Mouse (Mus musculus) liver, embryonic 12.5 days (tissue): ENCODE data around the gene Macf1. TPM values are rescaled to one million over a fixed set of nuclear protein-coding genes. Genes with fewer than 3 reads are reported as not detected.
"Not testable (repeated sequence)": the region's sequence is repeated elsewhere in the genome, so short reads cannot be mapped to it uniquely, and the experiment has no call there.

ENCODE experiments used
- ATAC-seq: fragments of 200-750 bp; cut with Nextera tagmentation; 2 replicates; pipeline ENCODE4 v1.8.0; 2017; ENCODE audit warnings: moderate number of reproducible peaks, mild to moderate bottlenecking, moderate library complexity
- H3K27ac ChIP-seq: fragments of 300-500 bp; sonication (generic); 2 replicates; pipeline ENCODE4 v1.5.1; 2016; ENCODE audit warnings: mild to moderate bottlenecking
- H3K27me3 ChIP-seq: fragments of 300-500 bp; sonication (generic); replicated peaks from 2 replicates; pipeline ENCODE4 v1.6.1; 2016; ENCODE audit warnings: mild to moderate bottlenecking, moderate library complexity
- H3K36me3 ChIP-seq: fragments of 300-500 bp; sonication (generic); 2 replicates; pipeline ENCODE4 v1.6.1; 2016; ENCODE audit warnings: mild to moderate bottlenecking, moderate library complexity
- H3K4me1 ChIP-seq: fragments of 300-500 bp; sonication (generic); 2 replicates; pipeline ENCODE4 v1.6.1; 2016
- H3K4me2 ChIP-seq: fragments of 300-500 bp; sonication (generic); 2 replicates; pipeline ENCODE4 v1.6.1; 2016; ENCODE audit warnings: mild to moderate bottlenecking, moderate library complexity
- H3K4me3 ChIP-seq: fragments of 300-500 bp; sonication (generic); 2 replicates; pipeline ENCODE4 v1.5.1; 2016; ENCODE audit warnings: mild to moderate bottlenecking, moderate library complexity
- H3K9ac ChIP-seq: fragments of 300-500 bp; sonication (generic); 2 replicates; pipeline ENCODE4 v1.6.1; 2016; ENCODE audit warnings: mild to moderate bottlenecking, moderate library complexity
- H3K9me3 ChIP-seq: fragments of 300-500 bp; sonication (generic); replicated peaks from 2 replicates; pipeline ENCODE4 v1.6.1; 2016; ENCODE audit warnings: mild to moderate bottlenecking, moderate library complexity
- WGBS: fragments of 180-500 bp; shearing (Covaris S2); methylation state at CpG from one replicate; pipeline ENCODE4 v1.1.7; 2016; ENCODE audit not compliant: insufficient replicate concordance; 5-methylcytosine and 5-hydroxymethylcytosine counted together
- microRNA-seq: library from miRNA; unstranded; fragments of <30 nt; microRNA quantifications from one replicate; pipeline ENCODE4, GENCODE M21; 2017
- polyA plus RNA-seq: library from polyadenylated mRNA; unstranded; fragments of >200 nt; fragmentation: Nextera tagmentation; extraction: Ambion mirVana; gene quantifications from 2 replicates; pipeline ENCODE4 v1.2.1, GENCODE M21; 2016

Macf1 gene
- polyA plus RNA-seq, 1 experiment from 2014 or later: 15.1 TPM

DNA sequence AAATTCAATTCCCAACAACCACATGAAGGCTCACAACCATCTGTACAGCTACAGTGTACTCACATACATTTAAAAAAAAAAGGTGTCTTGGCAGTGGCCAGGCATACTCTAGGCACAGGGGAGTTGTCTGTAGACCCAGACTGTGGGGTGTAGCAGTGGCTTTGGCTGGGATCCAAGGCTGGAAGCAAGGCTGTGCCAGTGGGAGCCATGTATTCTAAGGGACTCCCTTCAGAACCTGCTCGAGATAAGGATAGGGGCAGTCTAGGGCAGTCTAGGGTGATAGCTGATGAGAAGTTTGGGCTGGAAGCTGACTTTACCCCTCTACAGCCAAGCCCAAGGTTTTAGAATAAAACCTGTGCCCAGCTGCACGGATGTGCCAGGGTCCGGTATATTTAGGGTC is 358.1 kb downstream of the Macf1 start:
- WGBS: 65% methylated on average over 3 of the region's 3 CpGs
- ATAC-seq: no peak
- Histone ChIP-seq H3K9ac (no peak overlapping the region), H3K27ac (no peak overlapping the region), H3K36me3 (no peaks in the 10 kb centered on the region), H3K4me2 (no peak overlapping the region), H3K4me1 (no peaks in the 10 kb centered on the region), H3K9me3 (no peaks in the 10 kb centered on the region), H3K27me3 (peaks cover 32% of the 10 kb centered on the region), H3K4me3 (no peak overlapping the region)

DNA sequence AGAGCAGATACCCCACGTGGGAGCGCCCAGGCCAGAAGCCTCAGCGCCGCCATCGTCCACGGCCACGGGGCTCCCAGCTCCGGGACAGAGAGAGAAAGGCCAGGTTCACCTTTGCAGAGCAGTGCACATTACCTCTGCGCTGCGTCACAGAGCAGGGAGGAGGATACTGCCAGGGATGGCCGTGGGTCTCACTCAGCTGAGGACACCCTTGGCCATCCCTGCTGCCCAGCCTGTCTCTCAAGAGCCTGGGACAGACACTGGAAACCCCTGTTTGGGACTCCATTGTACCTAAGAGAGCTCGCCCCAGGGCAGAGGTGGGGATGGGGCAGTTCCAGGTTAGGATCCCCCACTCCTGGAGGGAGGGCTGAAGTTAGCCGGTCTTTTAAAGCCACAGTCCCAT is 360.6 kb downstream of the Macf1 start, which contains the start of gene Oxct2a:
Gene Oxct2a, minus strand, starts transcription at position 101 of the 400 bp plus-strand sequence.
- H3K4me3 ChIP-seq: peak within 1 kb of the TSS; percentile 19
- no peak within 1 kb of the TSS for H3K9ac ChIP-seq
- ATAC-seq: no peak
- H3K9me3 ChIP-seq: no peaks in the 10 kb centered on the region
- H3K27me3 ChIP-seq: peaks cover 32% of the 10 kb centered on the region
- 18% methylated on average over 13 of the region's 13 CpGs for WGBS
- no peak within 1 kb of the TSS for H3K27ac ChIP-seq
- no peaks in the 10 kb centered on the region for H3K36me3 ChIP-seq
- H3K4me1 ChIP-seq: no peaks in the 10 kb centered on the region
- H3K4me2 ChIP-seq: peak within 1 kb of the TSS; percentile 45

DNA sequence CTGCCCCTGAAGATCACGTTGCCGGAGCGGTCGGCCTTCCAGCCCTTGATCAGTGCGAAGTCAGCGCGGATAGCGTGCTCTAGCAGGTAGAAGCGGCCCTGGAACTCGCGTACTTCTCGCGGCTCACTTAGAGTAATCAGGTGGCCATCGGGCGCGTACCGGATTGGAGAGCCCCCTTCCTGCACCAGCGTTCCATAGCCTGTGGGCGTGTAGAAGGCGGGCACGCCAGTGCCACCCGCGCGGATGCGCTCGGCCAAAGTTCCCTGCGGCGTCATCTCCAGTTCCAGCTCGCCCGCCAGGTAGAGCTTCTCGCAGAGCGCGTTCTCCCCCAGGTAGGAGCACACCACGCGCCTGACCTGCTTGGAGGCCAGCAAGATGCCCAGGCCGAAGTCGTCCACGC is 361.2 kb downstream of the Macf1 start:
- ATAC-seq, H3K36me3 ChIP-seq, H3K4me1 ChIP-seq, H3K9me3 ChIP-seq, H3K27ac ChIP-seq, H3K9ac ChIP-seq: not testable (repeated sequence)
- H3K4me2 ChIP-seq: peak overlapping the region; percentile 45
- peaks cover 32% of the 10 kb centered on the region for H3K27me3 ChIP-seq
- H3K4me3 ChIP-seq: peak overlapping the region; percentile 15
- 32% methylated on average over 24 of the region's 38 CpGs for WGBS

DNA sequence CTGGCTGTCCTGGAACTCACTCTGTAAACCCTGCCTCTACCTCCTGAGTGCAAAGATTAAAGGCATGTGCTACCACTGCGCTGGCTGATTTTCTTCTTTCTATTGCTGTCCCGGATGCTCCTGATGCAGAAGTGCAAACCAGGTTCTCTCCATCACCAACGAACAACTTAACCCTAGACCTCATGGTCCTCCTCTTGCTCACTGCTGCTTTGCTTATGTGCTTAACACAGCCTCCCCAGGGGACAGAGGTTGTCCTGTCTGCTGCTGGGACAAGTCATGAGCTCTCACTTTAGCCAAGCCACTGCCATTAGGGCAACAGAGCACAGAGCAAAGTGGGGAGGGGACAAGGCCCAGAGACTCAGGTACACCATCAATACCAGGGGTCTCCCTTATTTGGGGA is 369.7 kb downstream of the Macf1 start:
- 71% methylated on average over 3 of the region's 3 CpGs for WGBS
- Histone ChIP-seq H3K9me3 (no peaks in the 10 kb centered on the region), H3K4me3 (no peak overlapping the region), H3K4me2 (no peak overlapping the region), H3K4me1 (peaks cover 16% of the 10 kb centered on the region), H3K27me3 (0 out of 2 replicates have a peak, but pooled peaks cover 3% of the 10 kb centered on the region), H3K9ac (no peak overlapping the region), H3K36me3 (no peaks in the 10 kb centered on the region), H3K27ac (0 out of 2 replicates have a peak overlapping the region, but pooled peaks have one; percentile 30)
- ATAC-seq: no peak

DNA sequence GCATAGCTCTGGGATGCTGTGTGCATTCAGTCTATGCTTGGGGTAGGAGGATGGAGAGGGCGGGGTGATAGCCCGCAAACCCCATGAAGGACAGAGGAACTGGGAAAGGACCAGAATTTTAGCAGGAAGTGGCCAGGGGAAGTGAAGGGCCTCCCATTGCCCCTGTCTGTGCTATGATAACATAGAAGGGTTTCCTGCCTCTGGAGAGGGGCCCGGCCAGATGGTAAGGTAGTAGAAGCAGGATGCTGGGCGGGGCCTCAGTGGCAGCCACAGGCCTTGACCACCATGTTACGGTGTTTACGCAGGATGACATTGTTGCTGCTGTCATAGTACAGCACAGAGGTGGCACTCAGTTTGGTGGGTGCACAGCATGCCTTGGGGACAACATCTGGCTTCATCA is 371.1 kb downstream of the Macf1 start:
- Histone ChIP-seq H3K4me2 (no peak overlapping the region), H3K9me3 (no peaks in the 10 kb centered on the region), H3K36me3 (no peaks in the 10 kb centered on the region), H3K9ac (no peak overlapping the region), H3K27me3 (0 out of 2 replicates have a peak, but pooled peaks cover 3% of the 10 kb centered on the region), H3K27ac (0 out of 2 replicates have a peak overlapping the region, but pooled peaks have one; percentile 27), H3K4me3 (no peak overlapping the region), H3K4me1 (peaks cover 16% of the 10 kb centered on the region)
- 25% methylated on average over 6 of the region's 6 CpGs for WGBS
- ATAC-seq: peak; percentile 58

DNA sequence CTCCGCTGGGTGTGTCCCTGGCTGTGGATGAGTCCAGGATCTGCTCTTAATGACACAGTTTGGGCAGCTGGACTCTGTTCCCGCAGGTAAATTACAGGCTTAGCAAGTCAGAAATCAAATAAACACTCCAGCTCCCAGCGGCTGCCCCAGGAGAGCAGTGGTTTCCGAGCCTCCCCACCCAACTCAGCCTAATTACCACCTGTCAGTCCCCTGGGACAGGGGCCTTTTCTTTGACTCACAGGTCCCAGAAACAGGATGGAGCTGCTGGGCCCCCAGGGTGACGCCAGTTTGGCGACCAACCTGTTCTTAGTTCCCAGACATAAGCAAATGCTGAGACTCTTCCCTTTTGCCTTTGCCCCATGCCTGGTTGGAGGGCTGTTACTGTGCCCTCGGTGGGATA is 372.3 kb downstream of the Macf1 start:
- Histone ChIP-seq H3K4me2 (no peak overlapping the region), H3K9me3 (no peaks in the 10 kb centered on the region), H3K27ac (no peak overlapping the region), H3K36me3 (peaks cover 5% of the 10 kb centered on the region), H3K4me3 (no peak overlapping the region), H3K4me1 (peaks cover 16% of the 10 kb centered on the region), H3K9ac (no peak overlapping the region), H3K27me3 (0 out of 2 replicates have a peak, but pooled peaks cover 3% of the 10 kb centered on the region)
- 72% methylated on average over 7 of the region's 7 CpGs for WGBS
- ATAC-seq: no peak

DNA sequence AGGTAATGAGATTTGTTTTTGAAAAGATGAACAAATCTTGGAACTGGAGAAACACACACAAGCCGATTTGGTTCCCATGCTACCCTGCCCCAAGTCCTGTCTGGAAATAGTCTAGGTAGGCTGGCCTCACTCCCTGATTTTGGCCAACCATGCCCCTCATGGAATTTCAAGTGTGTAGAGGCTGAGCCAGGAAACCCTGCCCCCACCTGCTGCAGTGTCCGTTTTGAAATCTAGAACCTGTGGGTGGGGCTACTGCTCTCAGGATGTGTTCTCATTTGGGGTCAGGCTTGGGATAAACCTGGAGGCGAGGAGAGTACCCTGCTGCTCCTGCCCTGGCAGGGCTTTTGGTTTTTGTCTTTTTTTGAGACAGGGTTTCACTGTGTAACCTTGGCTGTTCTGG is 375.9 kb downstream of the Macf1 start:
- H3K9me3 ChIP-seq: no peaks in the 10 kb centered on the region
- no peak overlapping the region for H3K4me2 ChIP-seq
- peaks cover 26% of the 10 kb centered on the region for H3K36me3 ChIP-seq
- H3K9ac ChIP-seq: no peak overlapping the region
- no peaks in the 10 kb centered on the region for H3K27me3 ChIP-seq
- WGBS: 43% methylated on average over 3 of the region's 3 CpGs
- no peak overlapping the region for H3K27ac ChIP-seq
- peaks cover 12% of the 10 kb centered on the region for H3K4me1 ChIP-seq
- no peak for ATAC-seq
- H3K4me3 ChIP-seq: no peak overlapping the region

DNA sequence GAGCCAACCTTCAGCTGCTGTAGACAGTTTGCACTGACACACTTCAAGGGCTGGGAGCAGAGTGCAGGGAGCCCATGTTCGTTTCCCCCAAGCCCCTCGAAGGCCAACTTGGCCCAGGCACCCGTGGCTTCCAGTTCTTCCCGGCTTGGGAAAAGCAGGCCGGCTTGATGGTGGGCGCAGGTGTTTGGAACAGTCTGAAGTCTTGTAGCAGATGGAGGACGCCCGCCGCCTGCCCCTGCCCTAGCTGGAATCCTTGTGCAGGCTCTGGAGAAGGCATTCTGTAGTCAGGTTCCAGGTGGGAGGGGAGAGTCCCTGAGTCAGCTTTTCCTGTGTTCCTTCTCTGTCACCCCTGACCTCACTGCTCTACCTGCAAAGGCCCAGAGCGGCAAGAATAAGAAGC is 377.2 kb downstream of the Macf1 start:
- 76% methylated on average over 10 of the region's 10 CpGs for WGBS
- no peaks in the 10 kb centered on the region for H3K27me3 ChIP-seq
- H3K36me3 ChIP-seq: peaks cover 39% of the 10 kb centered on the region
- H3K4me2 ChIP-seq: no peak overlapping the region
- no peak overlapping the region for H3K4me3 ChIP-seq
- no peaks in the 10 kb centered on the region for H3K9me3 ChIP-seq
- 0 out of 2 replicates have a peak, but pooled peaks cover 4% of the 10 kb centered on the region for H3K4me1 ChIP-seq
- H3K9ac ChIP-seq: no peak overlapping the region
- no peak overlapping the region for H3K27ac ChIP-seq
- no peak for ATAC-seq

DNA sequence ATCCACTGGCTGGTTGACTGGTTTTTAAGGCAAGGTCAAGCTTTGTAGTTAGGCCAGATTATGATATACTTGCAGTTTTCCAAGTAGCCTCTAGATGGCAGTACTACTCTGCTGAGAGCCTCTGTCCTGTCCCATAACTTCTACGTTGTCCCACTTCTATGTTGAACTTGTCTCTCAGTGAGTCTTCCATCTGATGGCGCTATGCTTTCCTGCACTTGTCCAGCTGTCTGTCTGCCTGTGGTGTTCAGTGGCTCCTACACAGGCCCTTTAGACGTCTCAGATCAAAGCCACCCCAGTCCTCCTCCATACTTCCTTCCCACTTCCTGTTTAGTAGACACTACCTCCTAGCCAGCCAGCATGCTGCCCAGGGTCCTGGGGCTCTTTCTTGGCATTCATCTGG is 378.4 kb downstream of the Macf1 start:
- ATAC-seq: 0 out of 2 replicates have a peak, but pooled peaks have one; percentile 23
- Histone ChIP-seq H3K27ac (0 out of 2 replicates have a peak overlapping the region, but pooled peaks have one; percentile 21), H3K9ac (no peak overlapping the region), H3K4me3 (no peak overlapping the region), H3K36me3 (peaks cover 51% of the 10 kb centered on the region), H3K4me1 (0 out of 2 replicates have a peak, but pooled peaks cover 4% of the 10 kb centered on the region), H3K27me3 (no peaks in the 10 kb centered on the region), H3K4me2 (no peak overlapping the region), H3K9me3 (no peaks in the 10 kb centered on the region)
- WGBS: 17% methylated on average over 3 of the region's 3 CpGs

Small RNAs within 50 kb of the gene (microRNA-seq; reads per million reads assigned to microRNA genes)
- not detected for gene Mir6398

Other genes with a start within 250 kb of the Macf1 start
- 224 and 227 TPM in 2 replicates for gene Ndufs5, start 33.8 kb upstream of the Macf1 start, polyA plus RNA-seq
- 37.2 and 41.5 TPM in 2 replicates for gene Akirin1, start 66.0 kb upstream of the Macf1 start, polyA plus RNA-seq
- 0.08 TPM in 1 of 2 replicates, not detected in the other for gene Rhbdl2, start 103.5 kb upstream of the Macf1 start, polyA plus RNA-seq
- not detected in 2 replicates for gene 4933427I04Rik, start 175.3 kb upstream of the Macf1 start, polyA plus RNA-seq
- gene Mycbp, start 220.5 kb upstream of the Macf1 start, polyA plus RNA-seq: 79.5 and 79.7 TPM in 2 replicates
- 38.4 and 38.8 TPM in 2 replicates for gene Rragc, start 233.1 kb upstream of the Macf1 start, polyA plus RNA-seq
- not detected in 2 replicates for gene 4930535I16Rik, start 233.7 kb upstream of the Macf1 start, polyA plus RNA-seq